Mouse (Mus musculus): ENCODE data around the gene 9230102O04Rik.
A peak's percentile ranks its signal among the peaks of the same experiment; 100 is the strongest.

The 9230102O04Rik gene

DNA sequence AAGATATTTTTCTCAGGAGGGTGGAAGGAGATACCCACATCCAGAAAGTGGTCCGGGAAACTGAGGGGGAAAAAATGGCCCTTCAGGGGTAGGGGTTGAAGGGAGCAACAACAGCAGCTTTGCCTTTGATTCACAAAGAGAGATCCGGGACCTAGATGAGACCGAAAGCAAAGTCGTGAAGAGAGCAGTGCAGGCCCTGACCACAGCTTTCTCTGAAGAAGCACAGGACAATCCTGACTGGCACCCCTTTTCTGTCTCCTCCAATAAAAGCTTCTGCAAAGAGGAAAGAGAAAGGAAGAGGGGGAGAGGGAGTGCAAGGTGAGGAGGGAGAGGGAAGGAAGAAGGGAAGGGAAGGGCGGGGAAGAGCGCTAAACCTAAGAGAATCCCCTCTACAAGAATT, 17.5 kb downstream of the 9230102O04Rik start:
- no peak for DNase-seq

DNA sequence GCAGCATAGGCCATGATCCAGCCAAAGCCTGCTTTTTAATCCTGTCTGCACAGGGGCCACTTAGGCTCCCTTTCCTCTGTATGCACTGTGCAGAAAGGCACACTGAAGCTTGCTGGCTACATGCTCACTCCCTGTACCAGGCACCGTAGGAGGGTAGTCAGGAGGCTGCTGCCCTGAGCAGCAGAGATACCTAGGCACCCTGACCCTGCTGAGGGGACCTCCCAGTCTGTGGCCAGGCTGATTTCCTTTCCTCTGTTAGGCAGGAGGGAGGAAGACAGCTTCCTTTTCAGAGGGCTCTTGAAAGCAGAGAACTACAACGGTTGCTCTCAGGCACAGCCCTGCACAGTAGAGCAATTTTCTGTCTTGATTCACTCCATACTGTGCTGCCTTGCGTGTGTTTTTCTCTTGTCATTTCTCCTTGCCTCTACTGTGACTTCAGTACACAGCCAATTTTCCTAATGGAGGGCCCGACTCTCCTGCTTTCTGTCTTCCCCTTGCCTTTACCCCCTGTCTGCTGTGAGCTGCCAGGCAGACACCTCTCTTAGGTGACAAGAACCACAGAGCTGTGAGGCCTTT, 18.1 kb downstream of the 9230102O04Rik start:
- DNase-seq: peak; percentile 20

DNA sequence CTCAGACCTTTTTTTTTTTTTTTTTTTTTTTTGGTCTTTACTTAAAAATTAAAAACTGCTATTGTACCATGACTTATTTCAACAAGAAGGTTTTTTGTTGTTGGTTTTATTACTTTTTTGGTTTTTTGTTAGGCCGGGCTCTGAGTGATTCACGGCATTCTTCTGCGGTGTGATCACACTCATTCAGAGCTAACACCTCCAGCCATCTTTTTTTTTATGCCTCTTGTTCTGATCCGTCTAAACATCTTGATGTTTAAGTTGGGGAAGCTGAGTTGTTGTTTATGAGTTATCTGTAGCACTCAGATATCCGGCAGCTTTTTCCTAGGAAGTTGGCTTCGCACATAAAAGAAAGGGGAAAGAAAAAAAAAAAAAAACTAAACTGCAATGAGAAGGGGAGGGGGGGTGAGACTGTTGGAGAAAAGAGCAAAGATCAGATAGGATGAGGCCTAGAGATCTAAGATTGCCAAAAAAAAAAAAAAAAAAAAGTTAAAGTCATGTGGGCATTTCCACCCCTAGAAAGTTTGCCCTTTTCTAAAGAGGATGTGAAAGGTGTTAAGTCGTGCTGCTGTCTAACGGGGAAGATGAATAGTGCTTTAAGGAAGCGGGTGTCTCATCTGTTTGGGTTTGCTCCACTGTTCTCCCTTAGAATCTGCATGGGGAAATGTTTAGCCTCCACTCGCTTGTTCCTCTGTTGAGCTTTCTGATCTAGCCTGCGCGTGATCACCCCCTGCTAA, 22.1 kb downstream of the 9230102O04Rik start:
- no peak for DNase-seq

DNA sequence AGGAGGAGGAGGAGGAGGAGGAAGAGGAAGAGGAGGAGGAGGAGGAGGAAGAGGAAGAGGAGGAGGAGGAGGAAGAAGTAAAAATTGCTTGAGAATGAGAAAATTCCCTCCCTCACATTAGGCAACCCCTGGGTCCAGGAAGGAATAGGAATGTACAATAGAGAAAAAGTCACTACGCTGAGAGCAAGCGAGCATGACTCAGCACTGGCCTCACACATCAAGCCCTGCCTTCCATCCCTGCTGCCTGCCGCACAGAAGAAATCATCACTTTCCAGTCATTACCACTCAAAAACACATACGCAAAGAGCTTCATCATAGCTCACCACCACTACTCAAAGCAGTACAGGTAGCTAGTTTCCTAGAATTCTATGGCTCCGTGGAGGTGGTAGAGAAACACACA, 28.6 kb downstream of the 9230102O04Rik start:
- no peak for DNase-seq

DNA sequence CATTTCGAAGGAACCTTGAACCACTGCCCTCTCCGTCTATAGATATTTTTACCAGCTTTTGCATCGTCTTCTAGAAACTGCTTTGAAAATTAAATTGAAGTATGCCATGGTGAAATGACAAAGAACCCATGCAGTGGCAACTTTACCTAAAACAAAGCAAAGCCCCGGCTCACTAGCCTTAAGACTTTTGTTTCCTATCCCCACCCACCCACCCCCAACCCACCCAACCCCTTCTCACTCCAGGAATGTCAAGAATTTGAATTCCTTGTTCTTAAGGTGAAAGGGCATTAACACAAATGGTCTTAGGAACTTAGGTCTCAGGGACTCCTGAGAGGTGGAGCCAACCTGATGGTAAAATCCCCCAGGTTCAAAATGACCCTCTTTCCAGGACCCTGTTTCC, 33.5 kb downstream of the 9230102O04Rik start:
- DNase-seq: no peak

DNA sequence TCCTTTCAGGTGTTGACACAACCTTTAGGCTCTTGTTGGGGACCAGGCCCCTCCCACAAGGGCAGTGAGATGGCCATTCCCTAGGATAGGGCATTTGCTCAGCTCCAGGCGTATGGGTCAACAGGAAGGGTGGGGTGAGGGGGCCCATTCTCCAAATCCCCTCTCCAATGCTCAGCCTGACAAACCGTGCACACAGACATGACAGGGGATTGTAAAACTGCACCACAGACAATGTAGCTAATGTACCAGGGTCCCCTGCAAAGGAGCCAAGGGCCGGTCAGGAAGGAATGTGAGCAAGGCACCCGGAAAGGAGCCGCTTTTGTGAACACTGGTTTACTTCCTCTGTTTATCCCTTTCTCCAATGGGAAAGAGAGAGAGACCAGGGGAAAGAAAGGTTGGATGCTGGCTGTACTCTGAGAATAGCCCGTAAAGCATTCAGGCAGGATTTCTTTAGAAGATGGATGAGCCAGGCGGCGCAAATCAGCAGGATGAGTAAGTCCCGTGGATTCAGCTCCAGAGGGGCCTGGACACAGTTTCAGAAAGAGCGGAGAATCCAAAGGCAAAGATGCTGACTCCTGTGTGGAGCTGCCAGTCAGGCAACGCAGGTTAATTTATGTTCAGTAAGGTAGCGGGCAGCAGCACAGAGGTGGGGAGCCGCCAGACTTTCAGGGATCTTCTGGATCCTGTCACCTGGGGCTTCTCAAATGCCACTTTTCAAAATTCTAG, 36.3 kb downstream of the 9230102O04Rik start:
- DNase-seq: no peak

DNA sequence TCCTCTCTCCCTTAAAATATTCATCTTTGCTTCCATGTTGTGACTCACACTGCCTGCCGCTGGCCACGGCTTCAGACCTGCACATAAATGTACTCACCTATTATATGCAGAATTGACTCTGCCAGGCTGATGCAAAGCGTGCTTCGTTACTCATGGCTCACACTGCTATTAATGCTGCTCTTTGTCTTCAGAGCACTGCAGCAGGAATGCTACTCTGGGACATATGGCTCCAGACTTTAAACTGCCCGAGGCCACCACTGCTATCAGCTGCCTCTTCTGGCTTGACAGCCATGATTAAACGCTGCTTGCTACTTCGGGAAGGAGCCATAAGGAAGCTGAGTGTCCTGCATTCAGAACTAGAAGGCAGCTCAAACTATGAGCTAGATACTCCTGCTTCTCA, 54.1 kb downstream of the 9230102O04Rik start:
- DNase-seq: peak; percentile 21

DNA sequence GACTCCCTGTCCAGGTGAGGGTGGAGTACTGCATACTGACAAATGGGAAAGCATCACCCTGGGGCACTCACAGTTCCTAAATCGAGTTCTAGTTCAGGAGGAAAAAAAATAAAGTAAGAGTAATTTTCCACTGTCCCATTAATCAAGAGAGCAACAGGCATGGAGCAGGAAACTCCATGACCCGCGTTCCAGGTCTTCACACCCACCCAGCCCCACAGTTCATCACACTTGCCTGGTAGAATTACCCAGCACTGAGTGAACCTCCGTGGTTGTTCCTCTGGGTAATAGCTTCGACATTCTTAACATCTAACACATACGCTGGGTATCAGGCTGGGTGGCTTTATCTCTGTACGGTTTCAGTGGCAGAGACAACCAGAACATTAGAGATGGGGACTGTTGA, 55.6 kb downstream of the 9230102O04Rik start:
- DNase-seq: no peak

Measured in embryo, embryonic 11 days (tissue).